Mouse (Mus musculus): ENCODE data around the gene Skida1.

DNA sequence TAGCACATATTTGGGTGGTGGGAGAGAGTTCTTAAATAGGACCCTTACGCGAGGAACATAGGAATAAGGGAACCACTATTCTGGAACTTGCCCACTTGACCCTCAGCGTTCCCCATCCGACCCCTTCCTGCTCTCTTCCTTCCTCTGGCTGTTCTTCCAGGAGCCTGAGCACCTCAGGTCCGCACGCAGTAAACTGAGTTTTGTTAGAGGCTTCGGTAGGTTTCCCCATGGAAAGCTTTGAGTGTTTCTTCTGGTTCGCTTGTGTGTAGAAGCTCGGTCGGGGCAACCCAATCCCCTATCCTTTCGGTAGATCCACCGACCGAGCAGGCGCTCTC is 23.1 kb downstream of the Skida1 start:
- TF ChIP-seq EP300 (IDR thresholded peaks at IDR 0.05) (no peak), CTCF (IDR thresholded peaks at IDR 0.05) (no peak)
